Mouse (Mus musculus) bone marrow macrophage, adult 2 months (primary cell): Measurements from ENCODE around the gene P4hb. TPM values are rescaled to one million over a fixed set of nuclear protein-coding genes. Genes with fewer than 3 reads are reported as not detected.

Experiments used
- H3K27ac ChIP-seq: 2 replicates; pipeline ENCODE4 v1.5.1; 2012; ENCODE audit warnings: low read depth, low read length; ENCODE audit not compliant: insufficient read depth
- H3K4me1 ChIP-seq: 2 replicates; pipeline ENCODE4 v1.6.1; 2012; ENCODE audit warnings: low read length; ENCODE audit not compliant: control insufficient read depth, insufficient read depth
- H3K4me3 ChIP-seq: 2 replicates; pipeline ENCODE4 v1.5.1; 2012; ENCODE audit warnings: mild to moderate bottlenecking, low read length, moderate library complexity; ENCODE audit not compliant: insufficient read depth
- CTCF ChIP-seq: IDR thresholded peaks from 2 replicates; pipeline ENCODE4 v1.5.1; 2012; ENCODE audit warnings: low read depth, mild to moderate bottlenecking, low read length, moderate library complexity
- POLR2A ChIP-seq: IDR thresholded peaks from 2 replicates; pipeline ENCODE4 v1.6.1; 2012; ENCODE audit warnings: mild to moderate bottlenecking, low read depth, low read length, borderline replicate concordance
- polyA plus RNA-seq: library from polyadenylated mRNA; stranded (reverse); fragments of >200 nt; gene quantifications from 2 replicates; pipeline ENCODE4 v1.2.4, GENCODE M21; 2012; ENCODE audit not compliant: missing spikeins, insufficient read depth, insufficient read length

P4hb gene
- polyA plus RNA-seq, 1 experiment = 334 TPM

DNA sequence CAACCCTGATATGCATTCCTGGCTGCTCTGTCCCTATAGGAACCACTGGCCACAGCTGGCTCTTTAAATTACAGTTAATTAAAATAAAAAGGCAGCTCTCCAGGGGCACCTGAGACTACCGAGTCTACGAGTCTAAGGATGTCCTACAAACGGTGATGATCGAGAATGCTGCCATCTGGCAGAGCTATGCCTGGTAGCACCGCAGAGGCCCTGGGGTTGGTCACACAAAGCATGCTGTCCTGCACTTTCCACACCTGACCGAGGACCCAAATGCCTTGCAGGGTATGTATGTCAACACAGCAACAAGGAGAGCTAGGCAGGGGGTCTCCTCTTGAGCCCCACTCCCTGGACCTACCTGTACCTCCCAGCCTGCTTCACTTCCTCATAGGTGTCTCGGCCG, 40.9 kb upstream of the P4hb start:
- Histone ChIP-seq H3K4me3 (no peak overlapping the region), H3K4me1 (peaks cover 17% of the 10 kb centered on the region), H3K27ac (no peak overlapping the region)
- no peak for TF ChIP-seq CTCF
- no peak for TF ChIP-seq POLR2A

DNA sequence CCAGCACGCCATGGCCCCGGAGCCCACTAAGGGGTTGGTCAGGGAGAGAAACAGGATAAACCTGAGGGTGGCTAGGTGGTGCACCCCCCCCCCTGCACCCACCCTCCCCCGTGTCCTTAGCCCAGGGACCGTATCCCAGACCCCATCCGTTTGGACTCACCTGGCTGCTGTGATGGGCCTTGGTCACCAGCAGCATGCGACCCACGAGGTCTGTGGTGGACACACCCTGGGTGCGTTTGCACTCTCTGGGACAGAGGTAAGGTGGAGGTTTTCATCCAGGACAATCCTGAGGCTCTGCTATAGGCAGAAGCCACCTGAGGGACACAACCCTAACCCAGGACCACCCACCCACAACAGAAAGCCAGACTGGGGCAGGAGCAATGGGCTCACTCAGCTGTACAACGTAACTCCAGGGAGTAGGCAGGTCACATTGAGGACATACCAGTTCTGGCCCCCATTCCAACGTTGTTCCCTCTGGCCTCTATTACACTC, 40.5 kb upstream of the P4hb start:
- no peak for TF ChIP-seq POLR2A
- no peak for TF ChIP-seq CTCF
- H3K4me1 ChIP-seq = peaks cover 17% of the 10 kb centered on the region
- no peak overlapping the region for H3K27ac ChIP-seq
- no peak overlapping the region for H3K4me3 ChIP-seq

DNA sequence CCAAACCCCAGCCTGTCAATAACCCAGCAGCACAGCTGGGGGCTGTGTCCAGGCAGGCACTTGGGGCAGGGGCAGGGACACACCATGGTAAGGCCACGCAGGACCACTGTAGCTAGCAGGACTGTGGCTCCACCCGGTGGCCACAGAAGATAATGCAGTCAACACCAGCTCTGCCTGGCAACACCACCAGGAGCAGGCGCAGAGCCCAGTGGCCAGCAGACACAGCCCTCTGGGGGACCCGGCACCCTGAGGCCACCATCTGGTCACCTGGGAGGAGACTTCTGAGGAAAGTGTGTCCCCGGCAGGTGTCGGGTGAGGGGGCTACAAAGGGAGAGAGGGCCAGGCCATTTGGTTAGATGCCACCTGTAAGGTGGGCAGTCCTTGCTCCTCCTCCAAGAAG, 39.7 kb upstream of the P4hb start:
- peaks cover 15% of the 10 kb centered on the region for H3K4me1 ChIP-seq
- TF ChIP-seq CTCF (peak; percentile 54), POLR2A (no peak)
- no peak overlapping the region for H3K4me3 ChIP-seq
- no peak overlapping the region for H3K27ac ChIP-seq

- TF ChIP-seq CTCF (no peak), POLR2A (no peak)
- H3K4me1 ChIP-seq = peaks cover 6% of the 10 kb centered on the region
- no peak overlapping the region for H3K4me3 ChIP-seq
- H3K27ac ChIP-seq = no peak overlapping the region
Observed at GRCm38 (mm10) chr11:120610477-120611046, 37.5 kb upstream of the P4hb start.

DNA sequence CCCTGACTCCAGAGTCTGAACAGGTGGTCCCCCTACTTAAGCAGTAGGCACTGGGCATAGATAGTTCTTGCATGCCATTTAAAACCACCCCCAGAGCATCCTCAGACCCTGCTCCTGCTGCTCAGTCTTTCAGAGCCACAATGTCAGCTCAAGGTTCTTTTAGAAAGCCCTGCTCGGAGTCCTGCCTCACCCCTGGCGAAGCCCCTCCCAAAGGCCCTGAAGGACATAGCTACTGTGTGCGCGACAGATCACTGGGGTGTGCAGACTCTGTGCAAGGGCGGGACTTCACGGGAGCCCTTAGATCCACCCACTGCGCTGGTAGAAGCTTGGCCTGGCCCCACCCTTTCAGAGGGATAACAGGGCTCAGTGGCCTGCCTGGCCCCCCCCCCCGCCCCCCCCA, 36.2 kb upstream of the P4hb start:
- Histone ChIP-seq H3K27ac (no peak overlapping the region), H3K4me3 (no peak overlapping the region), H3K4me1 (no peaks in the 10 kb centered on the region; the same call in 1 of the 2 replicates)
- no peak for TF ChIP-seq POLR2A
- no peak for TF ChIP-seq CTCF

GRCm38 (mm10) chr11:120608241-120609034, 35.4 kb upstream of the P4hb start, which contains the start of gene Npb:
Gene Npb (plus strand): TSS chr11:120608477.
- TF ChIP-seq CTCF (no peak), POLR2A (no peak)
- H3K4me1 ChIP-seq = no peaks in the 10 kb centered on the region
- H3K4me3 ChIP-seq = no peak within 1 kb of the TSS
- H3K27ac ChIP-seq = no peak within 1 kb of the TSS

GRCm38 (mm10) chr11:120606764-120607163, 33.7 kb upstream of the P4hb start:
- Histone ChIP-seq H3K4me1 (no peaks in the 10 kb centered on the region), H3K4me3 (no peak overlapping the region), H3K27ac (no peak overlapping the region)
- no peak for TF ChIP-seq CTCF
- no peak for TF ChIP-seq POLR2A

DNA sequence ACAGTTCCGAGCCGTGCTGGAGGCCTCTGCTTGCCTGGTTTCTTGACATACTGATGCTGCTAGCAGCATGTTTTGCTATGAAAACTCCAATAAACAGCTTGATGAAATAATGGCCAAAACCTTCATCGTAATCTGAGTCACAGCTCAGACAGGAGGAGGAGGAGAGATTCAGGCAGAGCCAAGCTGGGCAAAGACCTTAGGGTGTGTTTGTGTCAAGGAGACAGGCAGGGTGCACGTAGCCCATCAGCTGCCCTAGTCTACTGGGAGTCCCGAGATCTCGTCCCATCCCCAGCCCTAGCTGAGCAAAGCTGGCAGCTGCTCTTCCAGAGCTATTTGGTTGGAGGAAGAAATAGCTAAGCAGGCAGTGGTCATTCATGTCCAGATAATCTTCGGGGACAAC, 32.6 kb upstream of the P4hb start:
- no peak overlapping the region for H3K27ac ChIP-seq
- no peak overlapping the region for H3K4me3 ChIP-seq
- no peaks in the 10 kb centered on the region; the same call in 1 of the 2 replicates for H3K4me1 ChIP-seq
- no peak for TF ChIP-seq POLR2A

- no peak overlapping the region for H3K27ac ChIP-seq
- TF ChIP-seq CTCF = no peak
- no peak for TF ChIP-seq POLR2A
- H3K4me3 ChIP-seq = no peak overlapping the region
- peaks cover 14% of the 10 kb centered on the region for H3K4me1 ChIP-seq
Observed at GRCm38 (mm10) chr11:120603545-120603944, 30.5 kb upstream of the P4hb start.

DNA sequence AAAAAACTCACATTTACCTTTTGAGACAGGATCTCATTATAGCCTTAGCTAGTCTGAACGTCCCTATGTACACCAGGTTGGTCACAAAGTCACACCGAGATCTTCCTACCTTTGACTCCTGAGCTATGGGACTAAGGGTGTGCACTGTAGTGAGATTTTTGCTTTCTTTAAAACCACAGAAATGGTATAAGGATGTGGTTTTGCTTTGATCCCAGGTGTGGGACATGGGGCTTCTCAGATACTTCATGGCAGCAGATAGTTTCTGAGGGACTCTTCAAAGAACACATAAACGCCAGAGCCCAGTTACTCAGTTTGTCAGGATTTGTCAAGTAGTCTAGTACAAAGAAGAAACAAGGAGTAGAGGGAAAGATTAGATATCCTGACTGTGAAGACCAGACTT, 27.7 kb upstream of the P4hb start:
- no peak overlapping the region for H3K27ac ChIP-seq
- H3K4me1 ChIP-seq = peaks cover 23% of the 10 kb centered on the region
- TF ChIP-seq CTCF = no peak
- TF ChIP-seq POLR2A = no peak
- no peak overlapping the region for H3K4me3 ChIP-seq
